Mouse (Mus musculus) left cerebral cortex, postnatal 4 days (tissue): ENCODE data around the gene Spon2. TPM values are rescaled to one million over a fixed set of nuclear protein-coding genes. Genes with fewer than 3 reads are reported as not detected.

Experiments
- DNase-seq: peaks from one replicate; pipeline ENCODE4 v3.0.0-alpha.2; 2022
- intact Hi-C: fragments of 180-260 bp; cut with DNase I; formaldehyde crosslinking; loops from one replicate; pipeline ENCODE4 v1.15.1; 2025
- total RNA-seq, 2 experiments: library from RNA; stranded (reverse); gene quantifications; 2 replicates each; pipeline ENCODE4 v1.2.3; 2021

The Spon2 gene
- total RNA-seq, 2 experiments from 2014 or later = 2.4 to 2.7 TPM

- intact Hi-C loops = no loop called here
- DNase-seq = no peak
These were observed 643 bp upstream of the Spon2 start for GRCm38 (mm10) chr5:33218746-33219449.

GRCm38 (mm10) chr5:33217663-33218062 is 592 bp downstream of the Spon2 start:
- no peak for DNase-seq
- intact Hi-C loops = no loop called here

GRCm38 (mm10) chr5:33214723-33215122 is 3.5 kb downstream of the Spon2 start:
- intact Hi-C loops = no loop called here
- DNase-seq = no peak

- DNase-seq = no peak
- intact Hi-C loops = no loop called here
These were observed 7.0 kb downstream of the Spon2 start for GRCm38 (mm10) chr5:33211254-33211653.

GRCm38 (mm10) chr5:33210515-33210914 is 7.7 kb downstream of the Spon2 start:
- no peak for DNase-seq
- intact Hi-C loops = no loop called here

GRCm38 (mm10) chr5:33208533-33209245 is 9.6 kb downstream of the Spon2 start:
- intact Hi-C loops = loop anchor here (10.0 kb wide), 1 partner anchor 166 kb away; the partner anchor contains the start of gene Uvssa
- DNase-seq = no peak

GRCm38 (mm10) chr5:33207136-33207535 is 11.1 kb downstream of the Spon2 start:
- no peak for DNase-seq
- intact Hi-C loops = loop anchor here (10.0 kb wide), 1 partner anchor 168 kb away; the partner anchor contains the start of gene Uvssa

- intact Hi-C loops = loop anchor here (10.0 kb wide), 1 partner anchor 168 kb away; the partner anchor contains the start of gene Uvssa
- DNase-seq = no peak
These were observed 11.9 kb downstream of the Spon2 start for GRCm38 (mm10) chr5:33206328-33206727.

GRCm38 (mm10) chr5:33204284-33204683 is 14.0 kb downstream of the Spon2 start:
- intact Hi-C loops = loop anchor here (5.0 to 10.0 kb wide), 2 partner anchors 48 to 171 kb away; partner anchors contain the start of gene Uvssa
- no peak for DNase-seq

GRCm38 (mm10) chr5:33203691-33204242 is 14.5 kb downstream of the Spon2 start:
- intact Hi-C loops = loop anchor here (5.0 to 10.0 kb wide), 2 partner anchors 49 to 171 kb away; partner anchors contain the start of gene Uvssa
- peak; percentile 85 for DNase-seq

- intact Hi-C loops = loop anchor here (5.0 to 10.0 kb wide), 2 partner anchors 49 to 172 kb away; partner anchors contain the start of gene Uvssa
- DNase-seq = no peak
These were observed 15.1 kb downstream of the Spon2 start for GRCm38 (mm10) chr5:33203171-33203565.

- no peak for DNase-seq
- intact Hi-C loops = loop anchor here (5.0 to 10.0 kb wide), 2 partner anchors 50 to 172 kb away; partner anchors contain the start of gene Uvssa
These were observed 15.6 kb downstream of the Spon2 start for GRCm38 (mm10) chr5:33202516-33203170.

GRCm38 (mm10) chr5:33201697-33202096 is 16.6 kb downstream of the Spon2 start:
- intact Hi-C loops = loop anchor here (5.0 to 10.0 kb wide), 2 partner anchors 51 to 173 kb away; partner anchors contain the start of gene Uvssa
- DNase-seq = no peak

GRCm38 (mm10) chr5:33200071-33200470 is 18.2 kb downstream of the Spon2 start:
- intact Hi-C loops = loop anchor here (5.0 to 10.0 kb wide), 2 partner anchors 52 to 175 kb away; partner anchors contain the start of gene Uvssa
- no peak for DNase-seq

- DNase-seq = no peak
- intact Hi-C loops = no loop called here
These were observed 22.9 kb downstream of the Spon2 start for GRCm38 (mm10) chr5:33195246-33195852.

- intact Hi-C loops = no loop called here
- no peak for DNase-seq
These were observed 24.7 kb downstream of the Spon2 start for GRCm38 (mm10) chr5:33193567-33193966.
